In genomic region chr7:100884460-100884859, GRCm38 (mm10) we compare ENCODE assay signal across 18 mouse cellular contexts. TPM values are rescaled to one million over a fixed set of nuclear protein-coding genes. Genes with fewer than 3 reads are reported as not detected.
DNase-seq lines count a peak whose midpoint lies in the region.
"Had no signal": no experiment of that assay in that cellular context is flagged by ENCODE, and none has a peak within 500 bp of the region (broad histone marks: within the 10 kb centered on the region; RNA-seq: fewer than 3 reads in every experiment).

No protein-coding gene starts in this region.

- DNase-seq in adrenal gland, postnatal 25 days = peak; percentile 0
- no peak for DNase-seq in adrenal gland, adult 8-10 months
- peak; percentile 55 for DNase-seq in gastrocnemius, adult 18-20 months (ENCODE audit: low spot score)
- no peak for DNase-seq in gastrocnemius, postnatal 10 days
- peak; percentile 66 for DNase-seq in gastrocnemius, postnatal 25 days
- no peak for DNase-seq in gastrocnemius, postnatal 4 days (ENCODE audit: low spot score in 2 of 2)
- DNase-seq in skeletal muscle tissue, adult 2 months (ENCODE audit: low read depth, low spot score) = peak; percentile 60
- DNase-seq in MN1 (ENCODE audit: low spot score) = no peak
- DNase-seq: adrenal gland, adult 2 months; adrenal gland, postnatal 14 days; B cell, adult 2 months; cerebellum, adult 11 months; cerebellum, adult 18-20 months; cerebellum, adult 8-10 months; cerebellum, adult 9-11 months; cerebellum, postnatal 14 days; cerebellum, postnatal 36 days; embryo, embryonic 11 days had no signal

RNA-seq across cellular contexts. Expression of gene Relt, which starts 21.2 kb away (rescaled TPM):
- total RNA-seq in adrenal gland, postnatal 25 days (2021) = 1.0 and 1.3 TPM in 2 replicates
- total RNA-seq in adrenal gland, adult 8-10 months (2022) = 1 to 10 TPM; 1.2 to 1.8 (median 1.5) TPM
- 10 to 100 TPM; 15.5 to 23.8 TPM for total RNA-seq in gastrocnemius, adult 18-20 months (2021)
- total RNA-seq in gastrocnemius, postnatal 10 days (2021) = 10 to 100 TPM; 14.8 to 19.3 TPM
- 10 to 100 TPM; 11.3 to 13.4 TPM for total RNA-seq in gastrocnemius, postnatal 25 days (2021)
- 10 to 100 TPM; 14.5 to 15.5 TPM for total RNA-seq in gastrocnemius, postnatal 4 days (2021)

RNA-seq across cellular contexts. Expression of gene Arhgef17, which starts 47.4 kb away (rescaled TPM):
- 76.1 and 81.2 TPM in 2 replicates for total RNA-seq in adrenal gland, postnatal 25 days (2021)
- 100 to 1,000 TPM in 3 of 4 experiments, 10 to 100 TPM in 1; 95.8 to 118 (median 108) TPM for total RNA-seq in adrenal gland, adult 8-10 months (2022)
- 10 to 100 TPM; 32.1 to 35.5 TPM for total RNA-seq in gastrocnemius, adult 18-20 months (2021)
- total RNA-seq in gastrocnemius, postnatal 10 days (2021) = 10 to 100 TPM; 29.6 to 35.5 TPM
- total RNA-seq in gastrocnemius, postnatal 25 days (2021) = 10 to 100 TPM; 16.4 to 20.8 TPM
- 10 to 100 TPM; 40.4 to 43.6 TPM for total RNA-seq in gastrocnemius, postnatal 4 days (2021)

Comparison
In these comparisons a context has a peak if more than half of its experiments do, and no peak if none do; other contexts are left out.
1. DNase-seq: peak in adrenal gland, postnatal 25 days (single experiment), gastrocnemius, adult 18-20 months (single experiment), gastrocnemius, postnatal 25 days (single experiment) and skeletal muscle tissue, adult 2 months (single experiment); none in adrenal gland, adult 8-10 months (single experiment), gastrocnemius, postnatal 10 days (single experiment), gastrocnemius, postnatal 4 days (0 of 2) and MN1 (single experiment).